Mouse (Mus musculus) hindbrain, embryonic 16.5 days (tissue): ENCODE measurements around the gene Ap4b1. TPM values are rescaled to one million over a fixed set of nuclear protein-coding genes. Genes with fewer than 3 reads are reported as not detected.

Experiments
- ATAC-seq: fragments of 200-750 bp; cut with Nextera tagmentation; 2 replicates; pipeline ENCODE4 v1.8.0; 2017; ENCODE audit warnings: moderate TSS enrichment, moderate library complexity
- H3K27ac ChIP-seq: fragments of 300-500 bp; sonication (generic); 2 replicates; pipeline ENCODE4 v1.5.1; 2014; ENCODE audit warnings: low read depth, mild to moderate bottlenecking, control low read depth, low read length, moderate library complexity
- H3K27me3 ChIP-seq: fragments of 300-500 bp; sonication (generic); replicated peaks from 2 replicates; pipeline ENCODE4 v1.6.1; 2014; ENCODE audit warnings: low read length; ENCODE audit not compliant: control insufficient read depth, insufficient read depth
- H3K36me3 ChIP-seq: fragments of 300-500 bp; sonication (generic); 2 replicates; pipeline ENCODE4 v1.6.1; 2014; ENCODE audit warnings: mild to moderate bottlenecking, low read length, moderate library complexity, mixed read lengths; ENCODE audit not compliant: control insufficient read depth, insufficient read depth
- H3K4me1 ChIP-seq: fragments of 300-500 bp; sonication (generic); 2 replicates; pipeline ENCODE4 v1.6.1; 2014; ENCODE audit warnings: low read depth, low read length; ENCODE audit not compliant: control insufficient read depth, insufficient read depth
- H3K4me2 ChIP-seq: fragments of 300-500 bp; sonication (generic); 2 replicates; pipeline ENCODE4 v1.6.1; 2014; ENCODE audit warnings: mild to moderate bottlenecking, low read length, control low read depth, moderate library complexity
- H3K4me3 ChIP-seq: fragments of 300-500 bp; sonication (generic); 2 replicates; pipeline ENCODE4 v1.5.1; 2014; ENCODE audit warnings: mild to moderate bottlenecking, low read length, control low read depth, moderate library complexity
- H3K9ac ChIP-seq: fragments of 300-500 bp; sonication (generic); 2 replicates; pipeline ENCODE4 v1.6.1; 2014; ENCODE audit warnings: low read depth, mild to moderate bottlenecking, control low read depth, low read length, moderate library complexity
- H3K9me3 ChIP-seq: fragments of 300-500 bp; sonication (generic); 2 replicates; pipeline ENCODE4 v1.6.1; 2014; ENCODE audit warnings: mild to moderate bottlenecking, low read length, moderate library complexity; ENCODE audit not compliant: control insufficient read depth
- WGBS: fragments of 180-500 bp; shearing (Covaris S2); extraction: QIAGEN DNeasy Blood & Tissue Kit; methylation state at CpG from one replicate; pipeline ENCODE4 v1.1.7; 2014; 5-methylcytosine and 5-hydroxymethylcytosine counted together
- polyA plus RNA-seq: library from polyadenylated mRNA; unstranded; fragments of >200 nt; fragmentation: Nextera tagmentation; extraction: Ambion mirVana; gene quantifications from 2 replicates; pipeline ENCODE4 v1.2.1, GENCODE M21; 2015

Ap4b1 gene
- polyA plus RNA-seq, 1 experiment from 2014 or later, result 22.1 TPM

DNA sequence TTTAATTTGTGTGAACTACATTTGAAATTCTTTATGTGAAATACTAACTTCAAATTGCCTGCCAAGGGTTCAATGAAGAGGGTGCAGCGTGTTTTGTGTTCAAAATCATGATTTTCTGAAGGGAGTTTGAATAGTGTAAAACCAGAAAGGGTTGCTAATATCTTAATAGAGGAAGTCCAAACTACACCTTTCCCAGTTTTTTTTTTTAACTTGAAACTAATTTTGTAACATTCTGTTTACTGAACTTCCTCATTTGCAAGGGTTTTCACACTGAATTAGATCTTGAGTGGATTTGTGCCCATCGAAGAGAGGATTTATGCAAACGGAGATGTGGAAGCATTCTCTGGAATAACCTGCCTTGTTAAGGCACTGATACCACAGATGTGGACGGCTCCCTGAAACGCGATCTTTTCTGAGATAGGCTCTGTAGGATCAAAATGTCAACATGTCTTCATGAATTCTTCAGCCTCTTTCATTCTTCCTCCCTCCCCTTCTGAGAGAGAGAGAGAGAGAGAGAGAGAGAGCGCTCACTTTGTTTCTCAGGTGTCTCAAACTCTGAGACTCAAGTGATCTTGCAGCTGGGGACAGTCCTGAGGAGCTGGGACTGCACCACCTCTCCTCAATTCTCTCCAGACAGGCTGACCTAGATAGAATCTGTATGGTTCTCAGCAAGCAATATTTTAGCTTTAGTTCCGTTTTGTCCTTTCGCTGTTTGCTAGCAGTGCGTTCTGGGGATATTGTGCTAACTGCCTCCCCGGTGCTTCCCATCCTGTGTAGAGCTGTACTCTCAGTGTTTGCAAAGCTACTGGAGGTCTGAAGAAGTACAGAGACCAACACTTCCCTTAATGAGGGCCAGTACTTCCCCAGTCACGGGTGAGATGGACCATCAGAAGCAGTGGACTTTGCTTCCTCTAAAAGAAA, 49.8 kb downstream of the Ap4b1 start, which contains the start of gene Ptpn22:
Ptpn22 (plus strand) TSS at position 915 of the 921 bp plus-strand sequence.
- no peaks in the 10 kb centered on the region for H3K36me3 ChIP-seq
- no peak for ATAC-seq

GRCm38 (mm10) chr3:103859851-103860391, 50.6 kb downstream of the Ap4b1 start:
- H3K36me3 ChIP-seq, result no peaks in the 10 kb centered on the region
- no peak for ATAC-seq
- no peak overlapping the region for H3K9ac ChIP-seq
- H3K4me2 ChIP-seq, result no peak overlapping the region
- no peaks in the 10 kb centered on the region for H3K4me1 ChIP-seq
- H3K27me3 ChIP-seq, result no peaks in the 10 kb centered on the region
- H3K9me3 ChIP-seq, result no peaks in the 10 kb centered on the region
- H3K4me3 ChIP-seq, result no peak overlapping the region
- 67% methylated on average over 6 of the region's 6 CpGs for WGBS
- no peak overlapping the region for H3K27ac ChIP-seq

More for the DNA sequence above, 49.8 kb downstream of the Ap4b1 start, which contains the start of gene Ptpn22:
- WGBS, result 74% methylated on average over 12 of the region's 12 CpGs
- Histone ChIP-seq H3K4me3 (no peak within 1 kb of the TSS), H3K4me1 (no peaks in the 10 kb centered on the region), H3K9ac (no peak within 1 kb of the TSS), H3K4me2 (no peak within 1 kb of the TSS), H3K9me3 (no peaks in the 10 kb centered on the region), H3K27ac (no peak within 1 kb of the TSS), H3K27me3 (no peaks in the 10 kb centered on the region)

DNA sequence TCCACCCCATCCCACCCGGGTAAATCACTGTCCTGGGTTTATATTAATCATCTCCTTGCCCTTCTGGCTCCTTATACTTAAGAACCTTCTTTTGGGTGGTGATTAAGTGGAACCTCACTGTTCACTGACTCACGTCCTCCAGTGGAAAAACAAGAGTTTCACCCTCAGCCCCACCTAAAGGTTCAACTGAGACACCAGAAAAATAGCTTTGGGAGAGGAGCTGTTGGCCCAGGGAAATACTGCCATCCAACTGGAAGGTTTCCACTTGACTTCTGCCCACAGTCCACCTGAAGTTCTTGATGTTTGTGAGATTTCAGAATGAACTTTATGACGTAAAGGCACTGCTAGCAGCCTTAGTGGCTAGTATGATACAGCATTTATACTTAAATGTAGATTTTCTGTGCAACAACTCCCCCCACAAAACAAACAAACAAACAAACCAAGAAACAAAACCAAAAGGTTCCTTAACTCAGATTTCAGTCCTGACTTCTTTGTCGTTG, 53.5 kb downstream of the Ap4b1 start:
- Histone ChIP-seq H3K4me1 (no peaks in the 10 kb centered on the region), H3K4me3 (no peak overlapping the region), H3K27me3 (no peaks in the 10 kb centered on the region), H3K36me3 (no peaks in the 10 kb centered on the region), H3K9me3 (no peaks in the 10 kb centered on the region), H3K4me2 (no peak overlapping the region), H3K9ac (no peak overlapping the region), H3K27ac (no peak overlapping the region)
- 86% methylated on average over 4 of the region's 4 CpGs for WGBS
- no peak for ATAC-seq

- Histone ChIP-seq H3K9ac (no peak overlapping the region), H3K27ac (no peak overlapping the region), H3K4me2 (no peak overlapping the region), H3K4me1 (no peaks in the 10 kb centered on the region), H3K27me3 (no peaks in the 10 kb centered on the region), H3K4me3 (no peak overlapping the region), H3K36me3 (no peaks in the 10 kb centered on the region), H3K9me3 (no peaks in the 10 kb centered on the region)
- ATAC-seq, result no peak
- WGBS, result 89% methylated on average over 6 of the region's 6 CpGs
These were observed 54.9 kb downstream of the Ap4b1 start for GRCm38 (mm10) chr3:103864200-103864599.

DNA sequence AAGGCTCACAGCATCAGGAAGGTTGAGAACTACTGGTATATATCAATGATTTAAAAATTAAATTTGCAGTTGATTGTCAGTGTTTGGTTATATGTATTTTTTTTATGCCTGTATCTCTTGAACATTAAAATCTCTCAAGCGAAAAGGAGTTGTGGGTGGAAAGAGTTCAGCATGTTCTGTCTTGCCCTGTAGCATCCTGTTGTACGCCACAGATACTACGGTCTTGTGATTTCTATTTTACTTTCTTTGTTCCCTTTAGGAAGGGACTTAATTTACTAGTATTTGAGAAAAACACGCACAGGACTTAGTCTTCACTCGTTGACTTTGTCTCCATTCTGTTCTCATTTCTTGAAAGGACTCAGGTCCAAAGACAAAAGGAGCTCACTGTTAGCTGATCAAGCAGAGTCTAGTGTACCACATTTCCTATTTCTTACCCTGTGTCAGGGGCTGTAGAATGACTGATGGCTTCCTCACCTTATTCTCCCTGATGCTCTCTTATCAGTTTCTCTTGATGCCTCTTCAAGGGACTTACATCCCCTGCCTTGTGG, 58.2 kb downstream of the Ap4b1 start:
- no peaks in the 10 kb centered on the region for H3K27me3 ChIP-seq
- ATAC-seq, result no peak
- H3K36me3 ChIP-seq, result no peaks in the 10 kb centered on the region
- 92% methylated on average over 5 of the region's 5 CpGs for WGBS
- H3K9me3 ChIP-seq, result no peaks in the 10 kb centered on the region
- H3K27ac ChIP-seq, result no peak overlapping the region
- H3K9ac ChIP-seq, result no peak overlapping the region
- no peak overlapping the region for H3K4me2 ChIP-seq
- H3K4me3 ChIP-seq, result no peak overlapping the region
- H3K4me1 ChIP-seq, result no peaks in the 10 kb centered on the region

DNA sequence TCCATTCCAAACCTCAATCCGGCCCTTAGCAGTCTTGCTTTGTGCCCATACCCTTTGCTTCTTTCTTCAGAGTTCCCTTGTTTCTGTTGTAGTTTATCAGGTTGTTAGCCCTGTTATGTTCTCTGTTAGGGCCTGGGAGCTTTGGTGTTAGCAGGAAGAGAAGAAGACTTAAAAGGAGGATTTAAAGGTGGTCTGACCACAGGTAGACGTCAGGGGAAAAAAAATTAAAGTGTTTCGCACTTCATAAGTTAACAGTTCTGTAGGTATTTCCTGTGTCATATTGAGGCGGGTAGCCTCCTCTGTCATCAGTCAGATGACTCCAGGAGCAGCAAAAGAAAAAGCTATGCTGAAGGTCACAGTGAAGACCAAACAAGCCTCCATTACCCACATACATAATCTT, 58.7 kb downstream of the Ap4b1 start:
- H3K4me2 ChIP-seq, result no peak overlapping the region
- ATAC-seq, result no peak
- H3K36me3 ChIP-seq, result no peaks in the 10 kb centered on the region
- no peaks in the 10 kb centered on the region for H3K4me1 ChIP-seq
- no peak overlapping the region for H3K27ac ChIP-seq
- H3K27me3 ChIP-seq, result no peaks in the 10 kb centered on the region
- H3K4me3 ChIP-seq, result no peak overlapping the region
- 93% methylated on average over 4 of the region's 4 CpGs for WGBS
- no peaks in the 10 kb centered on the region for H3K9me3 ChIP-seq
- no peak overlapping the region for H3K9ac ChIP-seq

Other genes with a start within 250 kb of the Ap4b1 start
- 10.8 and 14.1 TPM in 2 replicates for gene Syt6, start 234.3 kb upstream of the Ap4b1 start, polyA plus RNA-seq
- 0.11 and 0.14 TPM in 2 replicates for gene Atg4a-ps, start 163.5 kb upstream of the Ap4b1 start, polyA plus RNA-seq
- 10.0 and 10.5 TPM in 2 replicates for gene Olfml3, start 71.5 kb upstream of the Ap4b1 start, polyA plus RNA-seq
- gene Gm10964, start 70.2 kb upstream of the Ap4b1 start, polyA plus RNA-seq, result not detected in 2 replicates
- gene Hipk1, start 18.0 kb upstream of the Ap4b1 start, polyA plus RNA-seq, result 8.9 and 10.1 TPM in 2 replicates
- 16.9 and 17.0 TPM in 2 replicates for gene Dclre1b, start 76 bp upstream of the Ap4b1 start, polyA plus RNA-seq
- 0.24 TPM in 1 of 2 replicates, not detected in the other for gene Gm43064, start 53 bp downstream of the Ap4b1 start, polyA plus RNA-seq
- gene Bcl2l15, start 23.1 kb downstream of the Ap4b1 start, polyA plus RNA-seq, result 0.33 and 0.40 TPM in 2 replicates
- gene Ptpn22, start 50.3 kb downstream of the Ap4b1 start, polyA plus RNA-seq, result 0.43 and 0.59 TPM in 2 replicates
- gene Rsbn1, start 104.6 kb downstream of the Ap4b1 start, polyA plus RNA-seq, result 15.4 and 17.4 TPM in 2 replicates
- gene Phtf1, start 158.6 kb downstream of the Ap4b1 start, polyA plus RNA-seq, result 19.4 and 22.3 TPM in 2 replicates